Mouse (Mus musculus) thymus, postnatal 25 days (tissue): Measurements from ENCODE around the gene Hsd17b11.
"Not testable (repeated sequence)": the region's sequence is repeated elsewhere in the genome, so short reads cannot be mapped to it uniquely, and the experiment has no call there.

Source experiments
- DNase-seq: peaks from one replicate; pipeline ENCODE4 v3.0.0; 2022

The Hsd17b11 gene

GRCm38 (mm10) chr5:104035066-104035465, 13.3 kb upstream of the Hsd17b11 start:
- DNase-seq = no peak

- DNase-seq = no peak
Observed at GRCm38 (mm10) chr5:104032434-104033097, 10.8 kb upstream of the Hsd17b11 start.

- DNase-seq = no peak
Observed at GRCm38 (mm10) chr5:104025245-104025854, 3.6 kb upstream of the Hsd17b11 start.

GRCm38 (mm10) chr5:104024762-104025161, 3.0 kb upstream of the Hsd17b11 start:
- no peak for DNase-seq

GRCm38 (mm10) chr5:104024193-104024592, 2.5 kb upstream of the Hsd17b11 start:
- not testable (repeated sequence) for DNase-seq

GRCm38 (mm10) chr5:104023289-104024020, 1.7 kb upstream of the Hsd17b11 start:
- no peak for DNase-seq

GRCm38 (mm10) chr5:104022558-104022957, 839 bp upstream of the Hsd17b11 start:
- no peak for DNase-seq

GRCm38 (mm10) chr5:104011419-104011818, 10.3 kb downstream of the Hsd17b11 start:
- no peak for DNase-seq

GRCm38 (mm10) chr5:104010261-104010660, 11.5 kb downstream of the Hsd17b11 start:
- DNase-seq = no peak

GRCm38 (mm10) chr5:104009421-104009820, 12.3 kb downstream of the Hsd17b11 start:
- no peak for DNase-seq

GRCm38 (mm10) chr5:104007801-104008200, 13.9 kb downstream of the Hsd17b11 start:
- peak; percentile 73 for DNase-seq

- no peak for DNase-seq
Observed at GRCm38 (mm10) chr5:104006811-104007210, 14.9 kb downstream of the Hsd17b11 start.

- DNase-seq = no peak
Observed at GRCm38 (mm10) chr5:104003955-104004354, 17.8 kb downstream of the Hsd17b11 start.

GRCm38 (mm10) chr5:104003256-104003931, 18.3 kb downstream of the Hsd17b11 start:
- no peak for DNase-seq

GRCm38 (mm10) chr5:104002549-104003255, 19.0 kb downstream of the Hsd17b11 start:
- DNase-seq = no peak

GRCm38 (mm10) chr5:103999738-104000137, 22.0 kb downstream of the Hsd17b11 start:
- DNase-seq = peak; percentile 83

GRCm38 (mm10) chr5:103998739-103999138, 23.0 kb downstream of the Hsd17b11 start:
- no peak for DNase-seq

- peak; percentile 29 for DNase-seq
Observed at GRCm38 (mm10) chr5:103995181-103995580, 26.5 kb downstream of the Hsd17b11 start.

GRCm38 (mm10) chr5:103994669-103995068, 27.1 kb downstream of the Hsd17b11 start:
- no peak for DNase-seq

GRCm38 (mm10) chr5:103993601-103994000, 28.1 kb downstream of the Hsd17b11 start:
- peak; percentile 53 for DNase-seq

GRCm38 (mm10) chr5:103992831-103993230, 28.9 kb downstream of the Hsd17b11 start:
- no peak for DNase-seq

GRCm38 (mm10) chr5:103980705-103981560, 40.8 kb downstream of the Hsd17b11 start:
- no peak for DNase-seq
